ENCODE assay signal across 7 mouse cellular contexts in genomic region chr8:11259832-11260615, GRCm38 (mm10). TPM values are rescaled to one million over a fixed set of nuclear protein-coding genes. Genes with fewer than 3 reads are reported as not detected.
A peak's percentile ranks its signal among the peaks of the same experiment; 100 is the strongest.
DNase-seq lines count a peak whose midpoint lies in the region; ATAC-seq and TF ChIP-seq lines count a peak whose summit lies in the region.

No protein-coding gene starts in this region.

- H3K36me3 ChIP-seq in heart, postnatal 0 days (replicated peaks; ENCODE audit: control insufficient read depth, insufficient read depth, low read length) = peaks cover 7% of the 10 kb centered on the region; the same call in 1 of the 2 replicates
- H3K36me3 ChIP-seq in liver, embryonic 14.5 days (replicated peaks; ENCODE audit: control insufficient read depth, insufficient read depth, low read depth) = no peaks in the 10 kb centered on the region
- no peaks in the 10 kb centered on the region for H3K36me3 ChIP-seq in midbrain, embryonic 16.5 days (ENCODE audit: control insufficient read depth, insufficient read depth, low read length)

- H3K9me3 ChIP-seq in heart, postnatal 0 days (replicated peaks; ENCODE audit: control insufficient read depth, low read length) = no peaks in the 10 kb centered on the region
- no peaks in the 10 kb centered on the region for H3K9me3 ChIP-seq in liver, embryonic 14.5 days (ENCODE audit: control insufficient read depth, low read length)
- H3K9me3 ChIP-seq in midbrain, embryonic 16.5 days (replicated peaks; ENCODE audit: control insufficient read depth, low read length, poor library complexity, severe bottlenecking) = no peaks in the 10 kb centered on the region

- no peak for TF ChIP-seq CTCF in heart, postnatal 0 days (IDR thresholded peaks at IDR 0.05; ENCODE audit: low read depth)
- no peak for TF ChIP-seq CTCF in liver, embryonic 14.5 days (IDR thresholded peaks at IDR 0.05; ENCODE audit: low read depth)

- peak overlapping the region; percentile 72 for H3K27ac ChIP-seq in heart, postnatal 0 days (ENCODE audit: low read depth)
- no peak overlapping the region for H3K27ac ChIP-seq in liver, embryonic 14.5 days
- H3K27ac ChIP-seq in midbrain, embryonic 16.5 days (ENCODE audit: low read length) = no peak overlapping the region

- peak; percentile 43 for DNase-seq in testis, postnatal 14 days (ENCODE audit: low spot score)
- no peak for DNase-seq in testis, postnatal 10 days (ENCODE audit: low spot score)
- no peak for DNase-seq in heart, postnatal 0 days (ENCODE audit: low spot score)
- DNase-seq in liver, embryonic 14.5 days (ENCODE audit: low read depth in 3 of 3, low spot score in 3 of 3) = no peak
- DNase-seq in urinary bladder, postnatal 36 days (ENCODE audit: low spot score in 2 of 2) = no peak

- WGBS in heart, postnatal 0 days = 16% methylated on average over 10 of the region's 10 CpGs
- WGBS in liver, embryonic 14.5 days (ENCODE audit: insufficient replicate concordance) = 6% methylated on average over 10 of the region's 10 CpGs
- 45% methylated on average over 10 of the region's 10 CpGs for WGBS in midbrain, embryonic 16.5 days

- ATAC-seq in heart, postnatal 0 days (ENCODE audit: insufficient read depth, low read depth) = peak; percentile 36
- peak; percentile 41; the same call in 1 of the 2 replicates for ATAC-seq in liver, embryonic 14.5 days (ENCODE audit: insufficient read depth)
- ATAC-seq in CD4-positive, CD25-positive, alpha-beta regulatory T cell, adult 4 months = no peak
- ATAC-seq in midbrain, embryonic 16.5 days = no peak

- no peak overlapping the region for H3K4me2 ChIP-seq in heart, postnatal 0 days (ENCODE audit: low read depth, low read length)
- H3K4me2 ChIP-seq in liver, embryonic 14.5 days (ENCODE audit: low read depth) = no peak overlapping the region
- H3K4me2 ChIP-seq in midbrain, embryonic 16.5 days (ENCODE audit: low read length) = no peak overlapping the region

- H3K27me3 ChIP-seq in heart, postnatal 0 days (ENCODE audit: control insufficient read depth, insufficient read depth, low read length) = no peaks in the 10 kb centered on the region
- no peaks in the 10 kb centered on the region for H3K27me3 ChIP-seq in liver, embryonic 14.5 days (ENCODE audit: control insufficient read depth, insufficient read depth, low read length)
- no peaks in the 10 kb centered on the region for H3K27me3 ChIP-seq in midbrain, embryonic 16.5 days (ENCODE audit: control insufficient read depth, insufficient read depth, low read depth, low read length)

- peak overlapping the region; percentile 9; the same call in 1 of the 2 replicates for H3K9ac ChIP-seq in heart, postnatal 0 days (replicated peaks; ENCODE audit: low read depth, low read length)
- no peak overlapping the region for H3K9ac ChIP-seq in liver, embryonic 14.5 days (replicated peaks)
- no peak overlapping the region for H3K9ac ChIP-seq in midbrain, embryonic 16.5 days (ENCODE audit: low read depth, low read length)

- TF ChIP-seq EP300 in heart, postnatal 0 days (IDR thresholded peaks at IDR 0.05; ENCODE audit: low read depth) = 0 out of 2 replicates have a peak, but pooled peaks have one; percentile 43
- TF ChIP-seq EP300 in liver, embryonic 14.5 days (IDR thresholded peaks at IDR 0.05; ENCODE audit: low read depth) = no peak

- H3K4me3 ChIP-seq in heart, postnatal 0 days (ENCODE audit: low read depth, low read length) = no peak overlapping the region
- H3K4me3 ChIP-seq in liver, embryonic 14.5 days (ENCODE audit: insufficient read depth in 1 of 2, low read depth in 2 of 2, low read length in 2 of 2) = no peak overlapping the region
- no peak overlapping the region for H3K4me3 ChIP-seq in midbrain, embryonic 16.5 days (ENCODE audit: low read depth, low read length)

- peaks cover 53% of the 10 kb centered on the region for H3K4me1 ChIP-seq in heart, postnatal 0 days (ENCODE audit: control insufficient read depth, insufficient read depth)
- peaks cover 0 to 12% of the 10 kb centered on the region in 2 experiments; a peak in 2 of 4 replicates for H3K4me1 ChIP-seq in liver, embryonic 14.5 days (replicated peaks; ENCODE audit: control insufficient read depth in 2 of 2, insufficient read depth in 2 of 2, low read length in 1 of 2)
- peaks cover 2% of the 10 kb centered on the region; the same call in 1 of the 2 replicates for H3K4me1 ChIP-seq in midbrain, embryonic 16.5 days (ENCODE audit: control insufficient read depth, insufficient read depth, low read length)

RNA-seq across cellular contexts. Expression of gene Col4a2, which starts 52.6 kb away (rescaled TPM):
- 315 and 329 TPM in 2 replicates for total RNA-seq in heart, postnatal 0 days (2014; rRNA removed; ENCODE audit: low replicate concordance)
- 87.7 and 98.5 TPM in 2 replicates for polyA plus RNA-seq in heart, postnatal 0 days (2015; fragmentation: Nextera tagmentation; extraction: Ambion mirVana)
- 4.7 TPM in 2 replicates for polyA plus RNA-seq in liver, embryonic 14.5 days (2012; rRNA removed)
- polyA plus RNA-seq in liver, embryonic 14.5 days (2014; fragmentation: Nextera tagmentation; extraction: Ambion mirVana) = 4.9 and 5.3 TPM in 2 replicates
- not detected for polyA plus RNA-seq in CD4-positive, CD25-positive, alpha-beta regulatory T cell, adult 4 months (2017; shearing (Covaris generic))
- 33.8 and 37.8 TPM in 2 replicates for polyA plus RNA-seq in midbrain, embryonic 16.5 days (2015; fragmentation: Nextera tagmentation; extraction: Ambion mirVana)

RNA-seq across cellular contexts. Expression of gene Col4a1, which starts 52.6 kb away (rescaled TPM):
- total RNA-seq in heart, postnatal 0 days (2014; rRNA removed; ENCODE audit: low replicate concordance) = 921 and 1,061 TPM in 2 replicates
- 163 and 191 TPM in 2 replicates for polyA plus RNA-seq in heart, postnatal 0 days (2015; fragmentation: Nextera tagmentation; extraction: Ambion mirVana)
- polyA plus RNA-seq in liver, embryonic 14.5 days (2012; rRNA removed) = 15.4 and 16.3 TPM in 2 replicates
- polyA plus RNA-seq in liver, embryonic 14.5 days (2014; fragmentation: Nextera tagmentation; extraction: Ambion mirVana) = 13.5 and 14.4 TPM in 2 replicates
- under 1 TPM in 1 of 2 experiments, not detected in 1; 0.22 TPM for polyA plus RNA-seq in CD4-positive, CD25-positive, alpha-beta regulatory T cell, adult 4 months (2017; shearing (Covaris generic))
- polyA plus RNA-seq in midbrain, embryonic 16.5 days (2015; fragmentation: Nextera tagmentation; extraction: Ambion mirVana) = 73.6 and 83.1 TPM in 2 replicates

Comparison
In these comparisons a context has a peak if more than half of its experiments do, and no peak if none do; other contexts are left out.
1. ATAC-seq: peak in heart, postnatal 0 days (single experiment) and liver, embryonic 14.5 days (single experiment); none in CD4-positive, CD25-positive, alpha-beta regulatory T cell, adult 4 months (single experiment) and midbrain, embryonic 16.5 days (single experiment).
2. RNA of gene Col4a2, which starts 52.6 kb away (polyA plus RNA-seq): 87.7 to 98.5 TPM in heart, postnatal 0 days, 33.8 to 37.8 TPM in midbrain, embryonic 16.5 days and 4.7 to 5.3 TPM in liver, embryonic 14.5 days; not detected in CD4-positive, CD25-positive, alpha-beta regulatory T cell, adult 4 months; every median in the first group is over 4 times any median in the second.
3. RNA of gene Col4a1, which starts 52.6 kb away (polyA plus RNA-seq): 163 to 191 TPM in heart, postnatal 0 days, 73.6 to 83.1 TPM in midbrain, embryonic 16.5 days and 13.5 to 16.3 TPM in liver, embryonic 14.5 days; 0.22 TPM in CD4-positive, CD25-positive, alpha-beta regulatory T cell, adult 4 months; every median in the first group is over 10 times any median in the second.